Mouse (Mus musculus): ENCODE measurements around the gene Cd151.

DNA sequence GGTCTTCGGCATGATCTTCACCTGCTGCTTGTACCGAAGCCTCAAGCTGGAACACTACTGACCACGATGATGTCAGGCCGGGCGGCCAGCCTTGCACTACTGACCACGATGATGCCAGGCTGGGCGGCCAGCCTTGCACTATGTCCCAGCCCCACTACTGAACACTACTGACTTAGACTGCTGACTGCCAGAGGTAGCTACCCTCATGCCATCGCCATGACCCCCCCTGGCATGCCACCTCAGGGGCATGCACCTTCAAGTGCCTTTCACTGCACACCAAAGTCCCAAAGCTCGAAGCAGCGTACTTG, 3.4 kb downstream of the Cd151 start:
- TF ChIP-seq CTCF (IDR thresholded peaks at IDR 0.05): no peak
- TF ChIP-seq EP300 (IDR thresholded peaks at IDR 0.05): no peak

All from lung, postnatal 0 days (tissue).